Mouse (Mus musculus): Measurements from ENCODE around the gene Gas2. TPM values are rescaled to one million over a fixed set of nuclear protein-coding genes. Genes with fewer than 3 reads are reported as not detected.
A peak's percentile ranks its signal among the peaks of the same experiment; 100 is the strongest.

The Gas2 gene
- total RNA-seq, 2 experiments from 2014 or later: 30.3 to 30.8 TPM

DNA sequence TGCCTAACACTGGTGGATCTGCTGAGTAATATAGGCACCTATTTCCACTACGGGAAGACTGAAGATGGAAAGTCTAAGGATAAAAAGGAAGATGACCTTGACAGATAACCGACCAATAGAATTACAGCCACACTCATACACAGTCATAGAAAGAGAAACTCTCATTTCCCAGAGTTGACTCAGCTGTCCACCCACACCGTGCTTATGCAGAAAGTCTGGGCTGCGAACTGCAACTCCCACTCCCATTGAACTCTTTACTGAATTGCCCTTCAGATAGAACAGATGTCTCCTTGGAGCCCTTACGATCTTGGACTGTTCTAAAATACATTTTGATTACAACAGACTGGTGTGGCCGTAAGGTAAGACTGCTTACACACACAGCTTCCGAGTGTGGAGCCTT lies 102.9 kb downstream of the Gas2 start:
- DNase-seq: peak; percentile 13

DNA sequence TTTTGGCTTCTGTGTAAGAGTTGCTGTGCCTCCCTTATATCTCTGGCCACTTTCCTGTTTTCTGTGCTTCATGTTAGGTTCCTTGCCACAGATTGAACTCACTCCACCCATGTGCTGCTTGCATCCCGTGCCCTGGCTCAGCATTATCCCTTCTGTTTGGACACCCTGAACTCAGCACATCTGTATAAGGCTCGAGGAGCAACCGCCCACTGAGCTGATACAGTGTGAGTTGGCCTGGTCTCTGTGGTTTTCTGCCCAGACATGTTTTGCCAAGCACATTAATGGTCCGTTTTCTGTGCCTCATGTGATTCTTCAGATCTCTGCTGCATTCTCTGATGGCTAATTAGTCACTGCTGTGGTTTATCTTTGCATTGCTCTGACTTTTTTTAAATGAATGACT lies 105.8 kb downstream of the Gas2 start:
- no peak for DNase-seq

DNA sequence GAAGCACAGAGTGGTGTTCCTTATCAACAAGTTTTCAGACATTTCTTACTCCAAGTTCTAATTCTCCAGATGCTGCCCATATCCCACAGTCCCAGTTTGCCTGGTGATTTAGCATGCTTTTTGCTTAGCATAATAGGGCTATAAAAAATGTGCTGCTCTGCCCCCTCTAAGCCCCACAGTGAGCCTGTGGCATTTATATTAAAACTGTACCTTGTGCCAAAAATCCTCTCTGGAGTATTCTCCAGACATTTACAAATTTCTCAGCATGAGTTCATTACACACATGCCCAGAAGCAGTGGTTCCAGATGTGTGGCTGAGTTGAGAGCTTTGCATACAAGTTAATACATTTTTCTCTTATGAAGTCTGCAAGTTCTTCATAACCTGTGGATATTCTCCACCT lies 107.6 kb downstream of the Gas2 start:
- no peak for DNase-seq

GRCm38 (mm10) chr7:51972252-51972855 lies 110.5 kb downstream of the Gas2 start:
- peak; percentile 65 for DNase-seq

- no peak for DNase-seq
Measured at GRCm38 (mm10) chr7:51973091-51973490, 111.3 kb downstream of the Gas2 start.

GRCm38 (mm10) chr7:51973526-51973925 lies 111.7 kb downstream of the Gas2 start:
- DNase-seq: peak; percentile 23

DNA sequence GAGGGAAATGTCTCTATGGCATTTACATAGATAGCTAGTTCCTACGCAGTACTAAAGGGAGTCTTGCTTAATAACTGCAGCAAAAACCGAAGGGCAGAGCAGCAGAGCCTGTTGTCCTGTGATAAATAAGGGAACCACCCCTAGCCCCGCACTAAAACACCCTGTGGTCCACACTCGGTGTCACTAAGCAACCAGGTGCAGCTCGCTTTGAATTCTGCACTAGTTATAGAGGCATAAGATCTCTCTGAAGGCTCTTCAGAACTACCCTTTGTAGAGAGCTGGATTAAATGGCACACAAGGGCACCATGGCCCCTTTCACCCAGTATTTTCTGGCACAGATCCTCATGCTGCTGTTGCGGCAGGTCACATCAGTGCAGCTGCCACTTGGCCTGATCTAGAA lies 113.4 kb downstream of the Gas2 start:
- DNase-seq: peak; percentile 62

GRCm38 (mm10) chr7:51979271-51979670 lies 117.5 kb downstream of the Gas2 start:
- DNase-seq: peak; percentile 27

DNA sequence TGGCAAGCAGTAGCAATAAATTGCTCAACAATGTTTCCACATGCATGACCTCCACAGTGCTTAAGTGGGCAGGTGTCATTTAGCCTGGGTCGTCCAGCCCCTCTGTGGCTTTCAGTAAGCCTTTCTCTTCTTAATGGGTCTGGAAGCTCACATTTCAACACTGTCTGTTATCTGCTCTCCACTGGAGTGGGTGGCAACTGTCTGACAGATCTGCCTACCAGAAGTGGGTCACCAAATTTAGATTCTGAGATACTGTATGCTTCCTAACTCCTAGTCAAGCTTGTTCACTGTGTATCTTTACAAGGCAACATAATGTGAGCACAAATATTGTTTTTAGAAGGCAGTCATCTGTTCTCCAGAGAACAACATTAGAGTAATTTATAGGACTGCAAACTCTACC lies 120.5 kb downstream of the Gas2 start:
- no peak for DNase-seq

DNA sequence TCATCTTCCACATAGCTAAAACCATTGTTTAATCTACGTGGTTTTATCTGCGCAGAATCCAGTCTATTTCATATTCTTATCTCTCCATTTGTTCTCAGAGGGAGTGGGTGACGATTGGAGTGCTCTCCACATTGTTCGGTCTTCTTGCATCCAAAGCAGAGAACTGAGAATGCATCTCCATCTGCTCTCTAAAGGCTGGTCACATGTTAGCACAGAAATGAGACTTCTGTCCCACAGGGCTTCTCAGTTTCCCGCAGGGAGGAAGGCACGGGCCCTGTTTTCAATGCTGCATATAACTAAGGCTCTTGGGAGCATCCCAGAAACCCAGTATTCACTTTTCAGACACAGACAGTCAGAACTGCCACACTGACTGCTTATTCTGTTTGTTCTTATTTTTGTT lies 123.9 kb downstream of the Gas2 start:
- DNase-seq: no peak

DNA sequence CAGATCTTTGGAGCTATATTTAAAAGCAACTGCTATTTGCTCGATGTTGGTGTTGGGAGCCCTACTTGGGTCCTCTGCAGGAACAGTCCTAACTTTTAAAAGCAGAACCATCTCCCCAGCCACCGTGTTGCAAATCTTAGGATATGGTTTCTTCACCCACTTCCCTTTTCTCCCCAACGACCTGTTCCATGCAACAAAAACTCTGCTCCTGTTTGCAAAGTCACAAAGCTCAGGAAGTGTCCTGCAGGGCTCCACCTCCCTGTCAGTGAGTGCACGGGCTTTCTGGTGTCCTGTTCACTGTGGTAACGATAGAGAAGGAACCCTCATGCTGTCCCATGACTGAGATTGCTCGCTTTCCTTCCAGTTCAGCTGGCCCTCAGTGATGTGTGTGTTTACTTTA lies 125.1 kb downstream of the Gas2 start:
- DNase-seq: no peak

- no peak for DNase-seq
Measured at GRCm38 (mm10) chr7:51991020-51991419, 129.2 kb downstream of the Gas2 start.

GRCm38 (mm10) chr7:52005511-52006295 lies 143.9 kb downstream of the Gas2 start, which contains the start of gene Svip:
Gene Svip, minus strand, starts transcription at chr7:52006018.
- DNase-seq: peak; percentile 91

- no peak for DNase-seq
Measured at GRCm38 (mm10) chr7:52006296-52006630, 144.4 kb downstream of the Gas2 start.

DNA sequence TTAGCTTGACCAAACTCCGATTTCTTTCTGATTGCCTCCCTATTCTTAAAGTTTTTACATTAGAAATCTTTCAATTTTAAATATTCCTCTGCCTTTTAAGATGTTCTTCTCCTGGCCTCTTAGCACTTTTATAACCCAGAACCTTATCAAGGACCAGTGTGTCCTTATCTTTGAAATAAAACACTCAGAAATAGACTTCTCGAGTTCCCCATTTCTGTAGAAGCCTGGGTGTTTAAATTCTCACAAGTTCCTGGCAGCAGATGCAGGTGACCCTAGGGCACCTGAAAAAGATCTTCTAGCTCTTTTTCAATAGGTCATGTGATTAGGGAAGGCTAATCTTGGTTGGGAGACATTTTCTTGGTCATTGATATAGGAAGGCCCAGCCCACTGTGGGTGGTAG lies 145.3 kb downstream of the Gas2 start:
- no peak for DNase-seq

- no peak for DNase-seq
Measured at GRCm38 (mm10) chr7:52013457-52013856, 151.6 kb downstream of the Gas2 start.

- DNase-seq: no peak
Measured at GRCm38 (mm10) chr7:52015180-52015579, 153.4 kb downstream of the Gas2 start.

- DNase-seq: no peak
Measured at GRCm38 (mm10) chr7:52015628-52016027, 153.8 kb downstream of the Gas2 start, which contains the start of gene 1700015G11Rik. Gene 1700015G11Rik, minus strand, starts transcription at chr7:52015728.

DNA sequence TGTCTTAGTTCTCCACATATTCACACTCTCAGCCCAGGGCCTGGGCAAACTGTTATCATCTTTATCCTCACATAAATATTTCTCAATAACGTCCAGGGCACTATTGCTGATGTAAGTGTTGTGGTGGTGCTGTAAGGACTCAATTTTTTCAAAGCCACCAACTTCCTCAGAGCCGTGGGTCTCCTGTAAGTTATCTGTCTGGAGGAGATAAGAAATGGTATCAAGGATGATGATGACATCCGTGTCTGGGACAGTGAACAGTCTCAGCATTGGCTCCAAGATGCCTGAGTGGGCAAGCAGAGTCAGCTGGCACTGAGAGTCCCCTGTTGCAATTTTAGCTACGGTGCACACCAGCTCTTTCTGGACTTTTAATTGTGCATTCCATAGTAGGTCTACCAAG lies 160.2 kb downstream of the Gas2 start:
- DNase-seq: no peak

DNA sequence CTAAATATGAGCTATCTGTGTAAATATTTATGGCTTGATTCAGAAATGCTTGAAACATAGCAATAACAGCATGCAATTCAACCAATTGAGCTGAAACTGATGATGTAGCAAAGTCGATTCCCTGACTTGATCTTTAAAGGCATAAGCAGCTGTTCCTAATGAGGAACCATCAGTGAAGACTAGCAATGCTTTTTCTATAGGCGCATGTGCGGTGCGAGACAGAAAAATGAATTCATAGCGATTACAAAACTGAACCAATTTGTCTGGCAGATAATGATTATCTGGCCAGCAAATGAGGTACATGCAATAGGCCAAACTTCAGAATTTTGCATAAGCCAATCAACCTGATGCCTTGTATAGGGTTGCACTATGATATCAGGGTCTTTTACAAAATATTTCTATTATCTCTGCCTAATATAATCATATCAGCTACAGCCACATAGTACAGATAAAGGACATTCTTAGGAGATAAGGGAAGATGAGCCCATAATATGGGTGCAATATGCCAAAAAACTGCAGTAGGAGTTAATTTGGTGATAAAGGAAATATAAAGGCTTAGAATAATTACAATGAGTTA lies 162.3 kb downstream of the Gas2 start:
- no peak for DNase-seq

GRCm38 (mm10) chr7:52037600-52038582 lies 176.1 kb downstream of the Gas2 start:
- peak; percentile 67 for DNase-seq
